Mouse (Mus musculus): ENCODE measurements at regions not wholly inside any gene's neighbourhood (a gene's known extent, or its start where the extent isn't known, plus 50 kb on each side); places are given as distances from the start of the nearest gene placed in this dataset.

- no peak overlapping the region for H3K4me3 ChIP-seq (ENCODE audit: insufficient read depth, poor library complexity, severe bottlenecking)
- no peaks in the 10 kb centered on the region for H3K79me2 ChIP-seq (ENCODE audit: control insufficient read depth, insufficient read depth)
- no peaks in the 10 kb centered on the region for H3K27me3 ChIP-seq (ENCODE audit: control insufficient read depth, insufficient read depth, insufficient read length)
- H3K79me3 ChIP-seq (ENCODE audit: low read depth), result no peaks in the 10 kb centered on the region
- H3ac ChIP-seq (ENCODE audit: control insufficient read depth, insufficient read length, low read depth), result no peak overlapping the region
- H3K36me3 ChIP-seq (ENCODE audit: control insufficient read depth, insufficient read depth), result no peaks in the 10 kb centered on the region
- TF ChIP-seq USF1 (IDR thresholded peaks at IDR 0.05; ENCODE audit: low read depth) (no peak), MYOG (IDR thresholded peaks at IDR 0.05; ENCODE audit: control insufficient read depth, extremely low read depth, insufficient read length) (no peak), CTCF (IDR thresholded peaks at IDR 0.05; ENCODE audit: control insufficient read depth, insufficient read depth, insufficient read length) (no peak), FOSL1 (IDR thresholded peaks at IDR 0.05; ENCODE audit: insufficient read depth, low read length, poor library complexity, severe bottlenecking) (no peak), CEBPB (IDR thresholded peaks at IDR 0.05; ENCODE audit: low read depth) (no peak), MAX (IDR thresholded peaks at IDR 0.05) (no peak), MYOD1 (IDR thresholded peaks at IDR 0.05; ENCODE audit: control insufficient read depth, insufficient read length, low read depth) (no peak)
Observed at GRCm38 (mm10) chr3:126295932-126296331, 67.6 kb upstream of the Arsj start.

- H3K4me3 ChIP-seq (ENCODE audit: insufficient read depth, poor library complexity, severe bottlenecking), result no peak overlapping the region
- no peaks in the 10 kb centered on the region for H3K27me3 ChIP-seq (ENCODE audit: control insufficient read depth, insufficient read depth, insufficient read length)
- H3K79me3 ChIP-seq (ENCODE audit: low read depth), result no peaks in the 10 kb centered on the region
- H3ac ChIP-seq (ENCODE audit: control insufficient read depth, insufficient read length, low read depth), result no peak overlapping the region
- no peaks in the 10 kb centered on the region for H3K36me3 ChIP-seq (ENCODE audit: control insufficient read depth, insufficient read depth)
- TF ChIP-seq MYOG (IDR thresholded peaks at IDR 0.05; ENCODE audit: control insufficient read depth, extremely low read depth, insufficient read length) (no peak), FOSL1 (IDR thresholded peaks at IDR 0.05; ENCODE audit: insufficient read depth, low read length, poor library complexity, severe bottlenecking) (no peak), MAX (IDR thresholded peaks at IDR 0.05) (no peak), USF1 (IDR thresholded peaks at IDR 0.05; ENCODE audit: low read depth) (no peak), MYOD1 (IDR thresholded peaks at IDR 0.05; ENCODE audit: control insufficient read depth, insufficient read length, low read depth) (no peak), CEBPB (IDR thresholded peaks at IDR 0.05; ENCODE audit: low read depth) (no peak), CTCF (IDR thresholded peaks at IDR 0.05; ENCODE audit: control insufficient read depth, insufficient read depth, insufficient read length) (no peak)
- H3K79me2 ChIP-seq (ENCODE audit: control insufficient read depth, insufficient read depth), result no peaks in the 10 kb centered on the region
Observed at GRCm38 (mm10) chr3:126299257-126299656, 64.2 kb upstream of the Arsj start.

DNA sequence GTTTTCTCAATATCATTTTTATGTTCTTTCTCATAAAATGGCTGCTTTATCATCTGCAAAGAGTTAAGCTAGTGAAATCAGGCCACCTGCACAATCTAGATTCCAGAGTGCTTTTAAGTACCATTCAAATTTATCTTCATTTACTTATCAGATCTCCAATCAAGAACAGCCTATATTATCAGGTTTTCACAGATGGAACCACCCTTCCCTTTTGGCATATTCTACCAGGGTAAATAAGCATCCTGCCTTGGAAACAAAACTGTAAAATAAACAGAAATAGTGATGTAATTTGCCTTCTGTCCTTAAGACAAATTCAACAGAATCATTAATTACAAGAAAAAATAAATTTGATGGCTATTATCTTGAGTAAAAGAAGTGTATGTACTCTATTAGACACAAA is 55.2 kb upstream of the Arsj start:
- no peak overlapping the region for H3K4me3 ChIP-seq (ENCODE audit: insufficient read depth, poor library complexity, severe bottlenecking)

More for the DNA sequence above, 55.2 kb upstream of the Arsj start:
- no peak overlapping the region for H3ac ChIP-seq (ENCODE audit: control insufficient read depth, insufficient read length, low read depth)
- H3K27me3 ChIP-seq (ENCODE audit: control insufficient read depth, insufficient read depth, insufficient read length), result no peaks in the 10 kb centered on the region
- H3K79me2 ChIP-seq (ENCODE audit: control insufficient read depth, insufficient read depth), result no peaks in the 10 kb centered on the region
- TF ChIP-seq USF1 (IDR thresholded peaks at IDR 0.05; ENCODE audit: low read depth) (no peak), CTCF (IDR thresholded peaks at IDR 0.05; ENCODE audit: control insufficient read depth, insufficient read depth, insufficient read length) (no peak), CEBPB (IDR thresholded peaks at IDR 0.05; ENCODE audit: low read depth) (no peak), MYOG (IDR thresholded peaks at IDR 0.05; ENCODE audit: control insufficient read depth, extremely low read depth, insufficient read length) (no peak), FOSL1 (IDR thresholded peaks at IDR 0.05; ENCODE audit: insufficient read depth, low read length, poor library complexity, severe bottlenecking) (no peak), MYOD1 (IDR thresholded peaks at IDR 0.05; ENCODE audit: control insufficient read depth, insufficient read length, low read depth) (no peak), MAX (IDR thresholded peaks at IDR 0.05) (no peak)
- no peaks in the 10 kb centered on the region for H3K36me3 ChIP-seq (ENCODE audit: control insufficient read depth, insufficient read depth)
- no peaks in the 10 kb centered on the region for H3K79me3 ChIP-seq (ENCODE audit: low read depth)

All from C2C12 (cell line).